Mouse (Mus musculus) layer of hippocampus, adult 18-20 months (tissue): ENCODE data around the gene Ugt1a9. TPM values are rescaled to one million over a fixed set of nuclear protein-coding genes. Genes with fewer than 3 reads are reported as not detected.
"Not testable (repeated sequence)": the region's sequence is repeated elsewhere in the genome, so short reads cannot be mapped to it uniquely, and the experiment has no call there.

Experiments used
- DNase-seq, 2 experiments: peaks; one replicate each; pipeline ENCODE4 v3.0.0; 2022; ENCODE audit warnings: low spot score in 2 of 2
- long read RNA-seq: library from polyadenylated mRNA; stranded (forward); transcript quantifications from one replicate; pipeline ENCODE4 v2.0.0, GENCODE M21; 2021
- total RNA-seq, 2 experiments: library from RNA; stranded (reverse); gene quantifications; 2 replicates each; pipeline ENCODE4 v1.2.3; 2021

The Ugt1a9 gene
- not detected for total RNA-seq
- long read RNA-seq, result 0 reads

GRCm38 (mm10) chr1:88070495-88070894 is at the start of gene Ugt1a9:
Gene Ugt1a9 (plus strand): TSS chr1:88070800.
- DNase-seq, result no peak

- DNase-seq, result not testable (repeated sequence)
Observed at GRCm38 (mm10) chr1:88025244-88025643, 45.4 kb upstream of the Ugt1a9 start.

DNA sequence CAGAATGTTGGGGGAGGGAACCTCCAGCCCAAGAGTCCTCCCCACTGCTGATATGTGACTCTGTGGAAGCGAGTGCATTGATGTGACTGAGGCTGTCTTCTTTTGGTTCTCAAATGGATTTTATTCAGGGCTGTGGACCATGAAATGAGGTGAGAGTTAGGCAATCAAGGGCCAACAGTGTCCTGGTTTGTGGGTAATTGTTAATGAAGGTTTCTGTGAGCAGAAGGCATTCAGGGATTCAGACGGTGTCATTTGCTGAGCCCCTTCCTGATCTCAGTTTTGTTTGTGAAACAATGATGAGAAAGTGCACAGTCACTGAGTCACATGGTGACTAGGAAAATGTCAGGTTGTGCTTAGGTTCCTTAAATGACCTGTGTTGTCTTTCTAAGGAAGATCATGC is 27.6 kb upstream of the Ugt1a9 start:
- not testable (repeated sequence) for DNase-seq

DNA sequence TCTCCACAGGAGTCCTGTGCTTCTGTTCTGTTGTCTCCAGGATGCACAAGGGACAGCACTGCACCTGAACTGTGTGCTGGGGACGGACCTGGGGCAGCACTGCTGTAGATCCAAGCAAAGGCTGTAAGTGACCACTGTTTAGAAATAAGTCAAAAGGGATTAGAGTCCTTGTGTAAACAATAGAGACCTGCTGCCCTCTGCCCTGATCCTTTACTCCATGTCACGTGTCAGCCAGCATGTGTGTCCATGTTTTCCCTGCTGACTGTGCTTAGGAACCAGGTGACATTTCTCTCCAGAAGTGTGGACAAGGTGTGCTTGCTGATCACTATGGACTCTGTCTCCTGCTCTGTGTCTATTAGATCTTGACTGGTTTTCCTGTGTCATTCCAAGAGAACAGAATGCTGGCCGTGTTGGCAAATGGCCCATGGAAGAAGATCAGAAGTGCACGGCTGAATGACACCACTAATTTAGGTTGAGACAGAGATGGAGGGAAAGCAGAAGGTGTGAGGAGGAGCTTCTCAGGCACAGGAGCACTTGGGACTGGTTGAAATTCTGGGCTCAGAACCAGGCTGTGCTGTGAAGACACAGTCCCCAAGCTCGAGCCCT is 25.7 kb upstream of the Ugt1a9 start:
- not testable (repeated sequence) for DNase-seq

- not testable (repeated sequence) for DNase-seq
Observed at GRCm38 (mm10) chr1:88047408-88047807, 23.2 kb upstream of the Ugt1a9 start.

DNA sequence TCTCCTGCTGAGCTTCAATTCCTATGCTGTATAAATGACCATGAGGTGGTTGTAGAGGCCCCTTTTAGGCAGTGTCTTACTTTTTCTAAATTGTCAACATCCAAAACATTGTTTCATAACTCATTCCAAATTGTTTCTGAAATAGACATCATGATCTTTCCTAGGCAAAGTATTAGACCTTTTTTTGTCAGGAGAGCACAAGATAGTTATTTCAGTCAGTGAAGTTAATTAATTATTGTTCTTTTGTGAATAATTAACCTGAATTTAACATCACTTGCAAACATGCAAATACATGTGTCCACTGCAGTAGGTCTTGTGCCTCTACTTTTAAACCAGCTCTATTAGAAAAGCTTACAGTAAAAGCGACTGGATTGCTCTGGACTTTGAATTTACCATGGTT is 15.5 kb upstream of the Ugt1a9 start, which contains the start of gene Ugt1a10:
Ugt1a10 (plus strand) TSS at position 301 of the 400 bp plus-strand sequence.
- no peak for DNase-seq

- not testable (repeated sequence) for DNase-seq
Observed at GRCm38 (mm10) chr1:88066472-88067102, 4.0 kb upstream of the Ugt1a9 start.

GRCm38 (mm10) chr1:88070902-88071301 is 302 bp downstream of the Ugt1a9 start:
- no peak for DNase-seq

GRCm38 (mm10) chr1:88074471-88074870 is 3.9 kb downstream of the Ugt1a9 start:
- DNase-seq, result no peak

DNA sequence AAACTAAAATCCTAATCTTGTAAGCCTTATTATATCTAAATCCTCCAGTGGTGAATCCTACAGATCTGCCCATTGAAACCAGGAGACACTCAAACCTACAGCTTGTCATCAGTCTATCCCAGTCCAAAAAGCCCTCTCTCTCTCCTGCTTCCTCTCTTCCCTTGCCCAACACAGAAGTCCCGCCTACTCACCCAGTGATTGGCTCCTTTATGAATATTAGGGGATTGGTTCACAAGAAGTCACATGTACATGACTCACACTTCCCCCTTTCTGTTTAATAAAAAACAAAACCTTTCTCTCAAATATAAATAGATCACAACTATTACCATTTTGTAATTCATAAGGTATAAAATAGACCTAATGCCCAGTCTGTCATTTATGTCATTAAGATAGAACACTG is 6.5 kb downstream of the Ugt1a9 start:
- DNase-seq, result no peak

GRCm38 (mm10) chr1:88081670-88082069 is 11.1 kb downstream of the Ugt1a9 start:
- no peak for DNase-seq

DNA sequence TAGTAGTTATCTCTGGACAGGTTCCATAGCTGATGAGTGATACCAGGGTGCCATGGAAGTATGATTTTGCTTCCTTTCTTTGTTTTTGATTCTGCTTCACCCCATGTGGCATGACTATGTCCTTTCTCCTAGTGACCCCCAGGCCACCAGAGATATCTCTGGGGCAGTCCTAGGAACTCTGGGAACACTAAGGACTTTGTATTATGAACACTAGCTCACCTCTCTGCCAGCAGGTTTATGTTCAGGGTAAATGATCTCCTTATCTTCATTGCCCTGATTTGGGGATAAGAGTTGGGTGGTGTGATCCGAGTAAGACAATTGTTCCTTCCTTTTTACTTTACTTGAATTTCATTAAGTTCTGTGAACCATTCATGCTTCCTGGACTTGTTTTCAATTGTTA is 15.5 kb downstream of the Ugt1a9 start:
- no peak for DNase-seq

DNA sequence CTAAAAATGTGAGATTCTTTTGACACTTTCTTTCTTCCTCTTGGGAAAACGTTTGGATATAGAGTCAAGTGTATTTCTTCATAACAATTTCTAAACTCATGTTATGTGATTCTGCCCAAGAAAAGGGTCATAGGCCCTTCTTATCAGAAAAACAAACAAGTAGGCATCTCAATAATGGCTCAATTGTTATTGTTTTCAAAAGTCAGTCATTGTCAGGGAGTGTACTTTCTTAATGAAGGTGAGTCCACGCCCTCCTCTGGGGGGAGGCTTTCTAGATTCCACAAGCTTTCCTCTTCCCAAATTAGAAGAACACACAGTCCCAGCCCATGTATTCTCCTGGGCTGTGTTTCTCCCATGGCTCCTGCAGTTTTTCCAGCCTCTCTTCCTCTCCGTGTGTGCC is 16.9 kb downstream of the Ugt1a9 start, which contains the start of gene Ugt1a8:
Ugt1a8 (plus strand) TSS at position 301 of the 400 bp plus-strand sequence.
- no peak for DNase-seq

DNA sequence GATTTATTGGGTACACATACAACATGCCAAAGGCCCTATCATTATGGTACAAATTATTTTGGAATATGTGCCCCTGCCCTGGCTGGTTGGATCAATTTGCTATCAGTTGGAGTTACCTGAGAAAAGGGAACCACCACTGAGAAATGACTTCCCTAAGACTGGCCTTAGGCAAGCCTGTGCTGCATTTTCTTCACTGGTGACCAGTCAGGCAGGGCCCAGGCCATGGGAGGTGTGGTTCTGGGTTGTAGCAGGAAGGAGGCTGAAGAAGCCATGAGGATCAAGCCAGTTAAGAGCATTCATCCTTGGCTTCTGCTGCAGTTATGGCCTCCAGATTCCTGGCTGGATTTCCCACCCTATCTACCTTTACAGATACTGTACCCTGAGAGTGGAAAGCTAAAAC is 21.7 kb downstream of the Ugt1a9 start:
- no peak for DNase-seq

DNA sequence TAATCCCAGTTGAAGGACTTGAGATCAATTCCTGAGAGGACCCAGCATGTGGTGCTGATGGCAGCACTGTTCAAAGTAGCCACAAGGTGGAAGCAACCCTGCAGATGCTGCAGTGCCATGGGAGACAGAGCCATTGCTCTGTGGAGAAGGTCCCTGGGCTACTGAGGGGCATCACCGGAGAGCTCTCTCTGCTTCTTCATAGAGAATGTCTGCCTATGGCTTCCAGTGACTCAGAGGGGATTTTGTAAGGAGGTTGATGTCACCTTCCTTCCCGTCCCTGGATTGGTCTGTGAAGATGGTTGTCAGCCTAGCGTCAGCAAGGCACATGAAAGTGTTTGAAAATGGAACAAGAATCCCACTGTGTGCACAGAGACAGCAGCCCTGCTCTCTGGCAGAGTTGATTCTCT is 23.7 kb downstream of the Ugt1a9 start:
- not testable (repeated sequence) for DNase-seq

DNA sequence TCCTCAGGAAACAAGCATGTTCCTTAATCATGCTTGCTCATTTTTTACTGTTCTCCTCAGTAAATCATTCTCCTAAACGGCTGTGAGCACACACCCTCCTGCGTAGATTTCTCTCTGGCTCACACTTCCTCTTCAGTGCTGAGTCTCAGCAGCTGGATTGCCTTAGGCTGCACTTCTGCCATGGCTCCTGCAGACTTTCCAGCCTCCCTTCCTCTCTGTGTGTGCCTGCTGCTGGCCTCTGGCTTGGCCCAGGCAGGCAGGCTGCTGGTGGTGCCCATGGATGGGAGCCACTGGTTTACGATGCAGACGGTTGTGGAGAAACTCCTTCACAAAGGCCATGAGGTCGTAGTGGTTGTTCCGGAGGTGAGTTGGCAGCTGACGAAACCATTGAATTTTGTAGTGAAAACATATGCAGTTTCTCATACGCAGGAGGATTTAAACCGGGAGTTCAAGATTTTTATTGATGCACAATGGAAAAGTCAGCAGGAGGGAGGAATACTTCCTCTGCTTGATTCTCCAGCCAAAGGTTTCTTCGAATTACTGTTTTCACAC is 24.4 kb downstream of the Ugt1a9 start, which contains the start of gene Ugt1a7c:
Ugt1a7c (plus strand) TSS at position 122 of the 552 bp plus-strand sequence.
- DNase-seq, result no peak

DNA sequence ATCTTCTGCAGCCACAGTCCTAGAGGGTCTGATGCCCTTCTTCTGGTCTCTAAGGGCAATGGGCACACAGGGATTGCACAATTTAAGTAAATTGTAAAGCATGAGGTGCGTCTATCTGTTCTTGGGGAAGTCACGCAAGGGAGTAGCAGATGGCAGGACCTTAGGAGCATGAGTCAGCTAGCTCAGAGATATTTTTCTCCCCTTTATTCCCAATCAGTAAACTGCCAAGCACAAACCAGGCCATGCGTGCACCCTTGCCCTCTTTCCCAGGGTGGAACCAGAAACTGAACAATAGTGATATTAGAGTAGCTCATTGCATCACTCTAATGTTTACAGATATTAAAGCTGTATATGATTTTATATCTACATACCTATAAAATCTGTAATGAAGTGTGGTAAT is 27.9 kb downstream of the Ugt1a9 start:
- not testable (repeated sequence) for DNase-seq

- DNase-seq, result not testable (repeated sequence)
Observed at GRCm38 (mm10) chr1:88099691-88100090, 29.1 kb downstream of the Ugt1a9 start.

GRCm38 (mm10) chr1:88103019-88103418 is 32.4 kb downstream of the Ugt1a9 start, which contains the start of gene Ugt1a6b:
Gene Ugt1a6b (plus strand): TSS chr1:88103252.
- DNase-seq, result not testable (repeated sequence)

- DNase-seq, result not testable (repeated sequence)
Observed at GRCm38 (mm10) chr1:88103697-88104468, 33.3 kb downstream of the Ugt1a9 start.

- no peak for DNase-seq
Observed at GRCm38 (mm10) chr1:88104667-88105430, 34.2 kb downstream of the Ugt1a9 start.
